Mouse (Mus musculus): ENCODE data around the gene 1700003E16Rik. TPM values are rescaled to one million over a fixed set of nuclear protein-coding genes. Genes with fewer than 3 reads are reported as not detected.

Gene 1700003E16Rik
- 0.77 and 1.2 TPM in 2 replicates for polyA plus RNA-seq (2014; fragmentation: Nextera tagmentation; extraction: Ambion mirVana)

GRCm38 (mm10) chr6:83156259-83156684, at the start of gene 1700003E16Rik, which contains the start of gene Wdr54:
TSS of gene 1700003E16Rik (plus strand) at chr6:83156404.
TSS of gene Wdr54 (minus strand) at chr6:83156397.
- WGBS, result 2% methylated on average over 32 of the region's 32 CpGs

DNA sequence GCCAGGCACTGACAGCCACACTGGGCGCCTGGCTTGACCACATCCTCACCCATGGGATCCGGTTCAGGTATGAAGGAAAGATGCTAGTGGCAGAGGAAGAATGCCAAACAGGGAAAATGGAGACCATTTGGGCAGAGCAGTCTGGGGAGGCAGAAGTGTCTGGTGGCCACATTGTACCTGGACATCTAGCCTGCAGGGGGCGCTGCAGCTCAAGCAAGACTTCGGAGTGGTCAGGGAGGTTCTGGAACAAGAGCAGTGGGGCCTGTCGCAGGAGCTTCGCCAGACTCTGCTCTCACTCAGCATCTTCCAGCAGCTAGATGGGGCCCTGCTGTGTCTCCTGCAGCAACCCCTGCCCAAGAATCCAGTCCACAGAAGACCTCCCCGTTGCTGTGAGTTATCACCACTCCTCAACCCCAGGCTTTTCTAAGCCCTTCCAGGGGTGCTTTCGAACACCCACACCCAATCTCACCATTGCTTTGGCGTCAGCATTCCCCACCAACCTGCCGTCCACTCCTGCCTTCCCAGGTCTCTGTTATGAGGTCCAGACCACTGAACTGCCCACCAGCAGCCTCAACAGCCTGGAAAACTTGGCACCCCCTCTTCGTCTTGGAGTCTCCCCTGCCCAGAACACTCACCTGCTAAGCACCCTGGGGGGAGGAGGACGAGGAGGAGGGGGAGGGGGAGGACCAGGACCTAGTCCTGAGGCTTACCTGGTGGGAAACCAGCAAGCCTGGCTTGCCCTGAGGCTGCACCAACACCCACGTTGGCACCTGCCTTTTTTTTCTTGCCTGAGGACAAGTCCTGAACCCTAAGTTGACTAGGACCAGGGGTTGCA, 48.4 kb upstream of the 1700003E16Rik start:
- Histone ChIP-seq H3K27me3 (ENCODE audit: control insufficient read depth, insufficient read depth, low read length) (no peaks in the 10 kb centered on the region), H3K4me1 (ENCODE audit: control insufficient read depth, insufficient read depth, low read length) (peaks cover 22% of the 10 kb centered on the region), H3K27ac (ENCODE audit: low read length) (no peak overlapping the region), H3K4me3 (ENCODE audit: low read depth, low read length) (peak overlapping the region; percentile 96; the same call in 1 of the 2 replicates), H3K9ac (replicated peaks; ENCODE audit: low read depth, low read length) (peak overlapping the region; percentile 94; the same call in 1 of the 2 replicates), H3K4me2 (replicated peaks; ENCODE audit: low read depth, low read length) (peak overlapping the region; percentile 87), H3K9me3 (ENCODE audit: control insufficient read depth, low read depth, low read length) (no peaks in the 10 kb centered on the region), H3K36me3 (ENCODE audit: control insufficient read depth, insufficient read depth, low read length) (peaks cover 4% of the 10 kb centered on the region; the same call in 1 of the 2 replicates)
- 0 out of 2 replicates have a peak, but pooled peaks have one; percentile 31 for ATAC-seq (ENCODE audit: insufficient number of reproducible peaks, insufficient read depth, low FRiP score, low read depth)
- 36% methylated on average over 13 of the region's 13 CpGs for WGBS

More at GRCm38 (mm10) chr6:83156259-83156684, at the start of gene 1700003E16Rik, which contains the start of gene Wdr54:
- Histone ChIP-seq H3K27ac (ENCODE audit: low read length) (no peak within 1 kb of the TSS), H3K4me3 (ENCODE audit: low read depth, low read length) (peak within 1 kb of the TSS; percentile 46), H3K9me3 (ENCODE audit: control insufficient read depth, low read depth, low read length) (no peaks in the 10 kb centered on the region), H3K9ac (replicated peaks; ENCODE audit: low read depth, low read length) (peak within 1 kb of the TSS; percentile 32; the same call in 1 of the 2 replicates), H3K36me3 (ENCODE audit: control insufficient read depth, insufficient read depth, low read length) (peaks cover 6% of the 10 kb centered on the region), H3K27me3 (ENCODE audit: control insufficient read depth, insufficient read depth, low read length) (peaks cover 5% of the 10 kb centered on the region), H3K4me1 (ENCODE audit: control insufficient read depth, insufficient read depth, low read length) (no peaks in the 10 kb centered on the region), H3K4me2 (replicated peaks; ENCODE audit: low read depth, low read length) (peak within 1 kb of the TSS; percentile 71)
- ATAC-seq (ENCODE audit: insufficient number of reproducible peaks, insufficient read depth, low FRiP score, low read depth), result peak; percentile 81; the same call in 1 of the 2 replicates

DNA sequence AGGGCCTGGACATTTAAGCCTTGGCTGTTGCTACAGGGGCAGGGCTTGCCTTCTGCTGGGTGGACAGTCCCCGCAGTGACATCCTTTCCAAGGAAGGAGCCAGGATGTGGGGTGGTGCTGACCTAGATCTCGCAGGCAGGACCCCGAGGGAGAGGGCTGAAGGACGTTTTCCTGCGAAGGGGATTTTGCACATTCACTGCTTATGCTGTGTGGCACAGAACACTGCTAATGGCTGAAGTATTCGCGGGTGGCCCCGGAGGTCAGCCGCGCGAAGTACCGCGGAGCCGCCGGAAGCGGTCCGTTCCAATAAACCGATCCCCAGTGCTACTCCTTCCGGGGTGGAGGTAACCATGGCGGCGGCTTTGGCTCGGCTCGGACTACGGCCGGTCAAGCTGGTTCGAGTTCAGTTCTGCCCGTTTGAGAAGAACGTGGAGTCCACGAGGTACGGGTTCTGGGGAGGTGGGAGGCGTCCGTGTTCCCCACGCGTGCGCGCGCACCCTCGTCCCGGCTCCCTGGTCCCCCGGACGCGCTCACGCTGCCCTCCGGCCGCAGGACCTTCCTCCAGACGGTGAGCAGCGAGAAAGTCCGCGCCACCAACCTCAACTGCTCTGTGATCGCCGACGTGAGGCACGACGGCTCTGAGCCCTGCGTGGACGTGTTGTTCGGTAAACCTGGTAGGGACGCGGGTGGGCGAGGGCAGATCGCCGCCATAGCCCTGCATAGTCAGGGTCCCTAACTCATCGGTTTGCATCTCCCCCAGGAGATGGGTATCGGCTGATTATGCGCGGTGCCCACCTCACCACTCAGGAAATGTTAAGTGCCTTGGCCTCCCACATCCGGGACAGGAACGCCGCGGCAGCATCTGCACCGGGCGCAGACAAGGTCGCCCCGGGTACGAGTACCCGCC, 47.2 kb upstream of the 1700003E16Rik start, which contains the start of gene Mrpl53:
Gene Mrpl53 (plus strand): TSS at position 279 of the 907 bp plus-strand sequence.
- H3K9ac ChIP-seq (replicated peaks; ENCODE audit: low read depth, low read length), result peak within 1 kb of the TSS; percentile 94
- H3K27ac ChIP-seq (ENCODE audit: low read length), result peak within 1 kb of the TSS; percentile 78
- WGBS, result under 1% methylated on average over 76 of the region's 76 CpGs
- H3K4me1 ChIP-seq (ENCODE audit: control insufficient read depth, insufficient read depth, low read length), result peaks cover 17% of the 10 kb centered on the region
- H3K9me3 ChIP-seq (ENCODE audit: control insufficient read depth, low read depth, low read length), result no peaks in the 10 kb centered on the region
- no peaks in the 10 kb centered on the region for H3K27me3 ChIP-seq (ENCODE audit: control insufficient read depth, insufficient read depth, low read length)
- ATAC-seq (ENCODE audit: insufficient number of reproducible peaks, insufficient read depth, low FRiP score, low read depth), result peak; percentile 83
- H3K4me2 ChIP-seq (replicated peaks; ENCODE audit: low read depth, low read length), result peak within 1 kb of the TSS; percentile 87
- H3K4me3 ChIP-seq (ENCODE audit: low read depth, low read length), result peak within 1 kb of the TSS; percentile 96
- H3K36me3 ChIP-seq (ENCODE audit: control insufficient read depth, insufficient read depth, low read length), result peaks cover 4% of the 10 kb centered on the region; the same call in 1 of the 2 replicates

- no peak overlapping the region for H3K4me3 ChIP-seq (ENCODE audit: low read depth, low read length)
- H3K4me1 ChIP-seq (ENCODE audit: control insufficient read depth, insufficient read depth, low read length), result peaks cover 26% of the 10 kb centered on the region
- H3K9ac ChIP-seq (replicated peaks; ENCODE audit: low read depth, low read length), result no peak overlapping the region
- H3K27me3 ChIP-seq (ENCODE audit: control insufficient read depth, insufficient read depth, low read length), result no peaks in the 10 kb centered on the region
- H3K36me3 ChIP-seq (ENCODE audit: control insufficient read depth, insufficient read depth, low read length), result peaks cover 4% of the 10 kb centered on the region; the same call in 1 of the 2 replicates
- 87% methylated on average over 4 of the region's 4 CpGs for WGBS
- H3K4me2 ChIP-seq (replicated peaks; ENCODE audit: low read depth, low read length), result no peak overlapping the region
- H3K9me3 ChIP-seq (ENCODE audit: control insufficient read depth, low read depth, low read length), result no peaks in the 10 kb centered on the region
- ATAC-seq (ENCODE audit: insufficient number of reproducible peaks, insufficient read depth, low FRiP score, low read depth), result no peak
- no peak overlapping the region for H3K27ac ChIP-seq (ENCODE audit: low read length)
Observed at GRCm38 (mm10) chr6:83111510-83112136, 44.6 kb upstream of the 1700003E16Rik start.

GRCm38 (mm10) chr6:83115011-83115671, 41.1 kb upstream of the 1700003E16Rik start, which contains the start of gene Mogs:
TSS of gene Mogs (plus strand) at chr6:83115496.
- WGBS, result under 1% methylated on average over 57 of the region's 58 CpGs
- peak within 1 kb of the TSS; percentile 65 for H3K4me3 ChIP-seq (ENCODE audit: low read depth, low read length)
- H3K27ac ChIP-seq (ENCODE audit: low read length), result peak within 1 kb of the TSS; percentile 77
- H3K36me3 ChIP-seq (ENCODE audit: control insufficient read depth, insufficient read depth, low read length), result peaks cover 25% of the 10 kb centered on the region
- peak within 1 kb of the TSS; percentile 71 for H3K9ac ChIP-seq (replicated peaks; ENCODE audit: low read depth, low read length)
- H3K4me2 ChIP-seq (replicated peaks; ENCODE audit: low read depth, low read length), result peak within 1 kb of the TSS; percentile 94
- no peaks in the 10 kb centered on the region for H3K27me3 ChIP-seq (ENCODE audit: control insufficient read depth, insufficient read depth, low read length)
- H3K4me1 ChIP-seq (ENCODE audit: control insufficient read depth, insufficient read depth, low read length), result peaks cover 22% of the 10 kb centered on the region
- peak; percentile 93 for ATAC-seq (ENCODE audit: insufficient number of reproducible peaks, insufficient read depth, low FRiP score, low read depth)
- no peaks in the 10 kb centered on the region for H3K9me3 ChIP-seq (ENCODE audit: control insufficient read depth, low read depth, low read length)

GRCm38 (mm10) chr6:83115682-83116372, 40.4 kb upstream of the 1700003E16Rik start:
- Histone ChIP-seq H3K4me1 (ENCODE audit: control insufficient read depth, insufficient read depth, low read length) (peaks cover 25% of the 10 kb centered on the region), H3K9ac (replicated peaks; ENCODE audit: low read depth, low read length) (peak overlapping the region; percentile 71), H3K4me2 (replicated peaks; ENCODE audit: low read depth, low read length) (peak overlapping the region; percentile 94), H3K27me3 (ENCODE audit: control insufficient read depth, insufficient read depth, low read length) (no peaks in the 10 kb centered on the region), H3K36me3 (ENCODE audit: control insufficient read depth, insufficient read depth, low read length) (peaks cover 25% of the 10 kb centered on the region), H3K9me3 (ENCODE audit: control insufficient read depth, low read depth, low read length) (no peaks in the 10 kb centered on the region), H3K27ac (ENCODE audit: low read length) (peak overlapping the region; percentile 77), H3K4me3 (ENCODE audit: low read depth, low read length) (peak overlapping the region; percentile 65)
- 2% methylated on average over 46 of the region's 48 CpGs for WGBS
- ATAC-seq (ENCODE audit: insufficient number of reproducible peaks, insufficient read depth, low FRiP score, low read depth), result peak; percentile 18; the same call in 1 of the 2 replicates

Measured in stomach, embryonic 14.5 days (tissue).